Mouse (Mus musculus) large intestine, adult 2 months (tissue): ENCODE measurements around the gene 2700081O15Rik. TPM values are rescaled to one million over a fixed set of nuclear protein-coding genes. Genes with fewer than 3 reads are reported as not detected.
"Not testable (repeated sequence)": the region's sequence is repeated elsewhere in the genome, so short reads cannot be mapped to it uniquely, and the experiment has no call there.

Source experiments
- DNase-seq: peaks from one replicate; pipeline ENCODE4 v3.0.0-alpha.2; 2012; ENCODE audit warnings: low read depth, low spot score
- WGBS: fragments of 180-500 bp; shearing (Covaris S2); methylation state at CpG from one replicate; pipeline ENCODE4 v1.1.7; 2018; 5-methylcytosine and 5-hydroxymethylcytosine counted together
- polyA plus RNA-seq: library from polyadenylated mRNA; depleted of rRNA; stranded (reverse); fragments of >200 nt; gene quantifications from 2 replicates; pipeline ENCODE4 v1.2.3, GENCODE M21; 2012; rRNA removed

2700081O15Rik gene
- 4.4 and 6.4 TPM in 2 replicates for polyA plus RNA-seq

DNA sequence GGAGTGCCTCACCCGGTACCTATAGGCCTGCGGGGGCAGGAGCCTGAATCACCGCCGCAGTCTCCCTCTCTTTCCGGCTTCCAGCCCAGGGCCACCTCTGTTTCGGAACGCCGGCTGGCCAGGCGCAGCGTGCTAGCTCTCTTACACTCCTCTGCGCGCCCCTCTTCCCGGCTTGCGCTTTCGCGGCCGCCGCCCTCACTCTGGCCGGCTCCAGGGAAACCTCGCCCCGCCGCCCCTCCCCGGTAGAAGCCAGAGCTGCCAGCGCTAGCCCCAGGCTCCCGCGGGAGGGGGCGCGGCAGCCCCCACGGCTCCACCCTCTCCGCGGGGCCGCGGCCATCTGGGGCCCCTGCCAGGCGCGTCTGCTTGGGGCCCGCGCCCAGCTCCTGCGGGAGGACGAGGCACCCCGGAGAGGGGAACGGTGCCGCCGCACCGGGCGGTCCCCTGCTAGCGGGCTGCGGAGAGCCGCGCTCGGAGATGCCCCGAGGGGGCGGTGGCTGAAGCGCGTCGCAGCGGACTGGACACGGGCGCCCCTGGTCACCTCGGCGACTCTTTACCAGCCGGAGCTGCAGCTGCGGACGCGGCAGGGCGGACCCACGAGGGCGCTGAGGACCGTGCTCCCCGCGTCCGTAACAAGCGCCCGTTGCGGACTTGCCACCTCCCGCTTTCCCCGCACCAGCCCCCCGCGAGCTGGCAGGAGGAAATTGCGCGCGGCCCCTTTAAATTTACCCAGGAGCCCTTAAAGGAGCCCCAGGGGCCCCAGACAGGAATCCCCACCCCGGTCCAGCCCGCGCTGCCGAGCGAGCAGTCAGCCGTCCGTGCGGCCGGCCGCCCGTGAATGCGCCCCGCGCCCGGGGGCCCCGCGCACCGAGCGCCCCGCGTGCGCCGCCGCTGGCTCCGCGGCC, at the start of gene 2700081O15Rik:
Gene 2700081O15Rik, plus strand, starts transcription at position 792 of the 902 bp plus-strand sequence.
- DNase-seq, result no peak
- WGBS, result under 1% methylated on average over 104 of the region's 107 CpGs

DNA sequence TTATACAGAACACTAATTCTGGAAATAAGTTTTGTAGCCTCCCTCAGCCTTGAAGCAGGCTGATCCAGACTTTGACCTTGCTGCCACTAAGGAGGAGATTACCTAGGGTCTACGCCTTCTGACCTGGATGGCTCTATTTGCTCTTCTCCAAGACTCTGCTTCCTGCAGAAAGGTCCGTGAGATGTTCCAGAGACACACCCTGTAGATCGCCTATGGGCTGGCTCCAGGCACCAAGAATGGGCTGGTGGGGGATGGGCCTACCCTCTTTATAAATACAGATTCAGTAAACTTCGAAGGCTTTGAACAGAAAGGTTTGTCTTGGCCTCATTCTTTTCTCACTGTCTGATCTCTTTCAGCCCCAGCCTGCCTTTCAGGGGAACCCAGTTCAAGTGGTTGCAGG, 48.0 kb upstream of the 2700081O15Rik start:
- not testable (repeated sequence) for DNase-seq
- 37% methylated on average over 4 of the region's 4 CpGs for WGBS

DNA sequence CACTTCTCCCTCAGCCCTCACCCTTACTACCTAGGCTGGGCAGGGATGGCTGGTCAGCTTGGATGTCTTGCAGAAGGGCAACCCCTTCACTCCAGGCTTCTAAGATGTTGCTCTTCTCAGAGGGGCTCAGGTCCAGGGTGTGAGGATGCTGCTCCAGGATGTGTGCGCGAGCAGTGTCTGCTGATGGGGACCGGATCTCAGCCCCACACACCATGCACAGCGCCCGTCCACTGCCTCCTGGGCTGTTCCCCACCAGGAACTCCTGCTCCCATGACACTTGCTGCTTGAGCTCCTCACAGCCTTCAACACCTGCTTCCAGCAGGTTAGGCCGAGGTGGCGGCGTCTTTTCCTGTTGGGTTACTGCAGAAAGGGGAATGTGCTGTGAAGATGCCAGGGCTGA, 42.9 kb upstream of the 2700081O15Rik start:
- no peak for DNase-seq
- WGBS, result 95% methylated on average over 8 of the region's 8 CpGs

DNA sequence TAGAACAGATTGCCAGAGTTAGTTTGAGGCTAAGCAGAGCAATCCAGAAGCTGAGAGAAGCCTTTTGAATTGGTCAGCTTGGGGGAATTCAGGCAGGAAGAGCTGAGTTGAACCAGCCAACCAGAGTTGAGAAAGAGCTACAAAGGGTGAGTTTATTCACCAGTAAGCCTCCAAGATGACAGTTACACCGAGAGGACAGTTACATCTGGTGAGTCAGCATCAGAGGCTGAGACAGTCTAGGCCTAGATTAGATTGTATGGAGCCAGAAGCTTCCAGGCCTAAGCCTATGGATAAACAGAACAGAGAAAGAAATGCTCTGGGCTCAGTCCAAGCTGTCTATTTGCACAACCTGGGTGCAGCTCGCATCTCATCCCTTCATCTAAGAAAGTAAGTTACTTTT, 39.8 kb upstream of the 2700081O15Rik start:
- 56% methylated on average over 2 of the region's 2 CpGs for WGBS
- DNase-seq, result no peak

GRCm38 (mm10) chr19:7381906-7382247, 35.5 kb upstream of the 2700081O15Rik start:
- no peak for DNase-seq
- WGBS, result 5% methylated on average over 8 of the region's 8 CpGs

DNA sequence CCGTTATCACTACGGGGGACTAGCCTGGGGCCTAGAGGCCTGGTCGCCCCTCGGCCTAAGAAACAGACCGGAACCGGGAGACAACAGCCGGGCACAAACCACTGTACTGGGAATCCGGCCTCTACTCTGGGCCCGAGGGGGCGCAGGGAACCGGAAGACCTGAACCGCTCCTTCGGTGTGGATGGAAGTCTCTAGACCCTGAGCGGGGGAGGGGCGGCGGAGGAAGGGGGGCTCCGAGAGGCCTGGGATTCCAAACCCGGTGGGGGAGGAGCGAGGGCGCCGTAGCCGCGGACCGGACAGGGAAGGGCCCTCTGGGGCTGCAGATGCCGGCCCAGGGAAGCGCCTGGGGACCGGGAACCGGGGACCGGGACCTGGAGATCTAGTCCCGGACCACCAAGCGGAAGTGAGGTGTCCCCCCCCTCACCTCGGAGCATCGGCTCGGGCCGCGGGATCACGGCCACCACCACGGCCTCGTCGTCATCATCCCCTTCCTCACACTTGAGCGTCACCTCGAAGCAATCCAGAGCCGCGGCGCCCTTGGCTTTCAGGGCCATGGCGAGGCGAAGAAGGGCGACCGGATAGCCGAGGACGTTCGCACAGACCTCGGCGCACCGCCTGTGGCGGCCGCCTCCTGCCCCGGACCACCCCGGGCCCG, 35.0 kb upstream of the 2700081O15Rik start:
- under 1% methylated on average over 60 of the region's 60 CpGs for whole genome bisulfite sequencing
- DNase-seq, result no peak

- peak; percentile 64 for DNase-seq
- 4% methylated on average over 52 of the region's 52 CpGs for WGBS
Observed at GRCm38 (mm10) chr19:7382903-7383865, 34.2 kb upstream of the 2700081O15Rik start, which contains the start of gene Spindoc. Gene Spindoc, minus strand, starts transcription at chr19:7382994.

DNA sequence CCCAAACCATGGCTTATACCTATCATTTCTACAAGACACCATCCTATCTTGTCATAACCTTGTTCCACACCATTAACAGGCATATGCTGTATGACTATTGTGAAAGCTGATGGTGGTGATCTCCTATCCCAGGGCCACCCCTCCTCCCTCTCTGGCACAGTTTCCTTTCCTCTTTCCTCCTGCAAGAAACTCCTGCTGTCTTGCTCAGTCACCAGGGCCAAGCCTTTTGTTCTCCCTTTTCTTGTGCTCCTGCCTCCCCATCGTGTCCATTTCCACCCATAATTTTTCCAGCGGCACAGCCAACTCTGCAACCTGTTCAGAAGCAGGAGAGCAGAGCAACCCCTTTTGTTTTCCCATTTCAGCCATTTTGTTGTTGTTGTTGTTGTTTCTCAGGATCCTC, 31.4 kb upstream of the 2700081O15Rik start:
- WGBS, result 87% methylated on average over 2 of the region's 2 CpGs
- DNase-seq, result no peak

- 82% methylated on average over 6 of the region's 6 CpGs for WGBS
- no peak for DNase-seq
Observed at GRCm38 (mm10) chr19:7388488-7388887, 28.9 kb upstream of the 2700081O15Rik start.

DNA sequence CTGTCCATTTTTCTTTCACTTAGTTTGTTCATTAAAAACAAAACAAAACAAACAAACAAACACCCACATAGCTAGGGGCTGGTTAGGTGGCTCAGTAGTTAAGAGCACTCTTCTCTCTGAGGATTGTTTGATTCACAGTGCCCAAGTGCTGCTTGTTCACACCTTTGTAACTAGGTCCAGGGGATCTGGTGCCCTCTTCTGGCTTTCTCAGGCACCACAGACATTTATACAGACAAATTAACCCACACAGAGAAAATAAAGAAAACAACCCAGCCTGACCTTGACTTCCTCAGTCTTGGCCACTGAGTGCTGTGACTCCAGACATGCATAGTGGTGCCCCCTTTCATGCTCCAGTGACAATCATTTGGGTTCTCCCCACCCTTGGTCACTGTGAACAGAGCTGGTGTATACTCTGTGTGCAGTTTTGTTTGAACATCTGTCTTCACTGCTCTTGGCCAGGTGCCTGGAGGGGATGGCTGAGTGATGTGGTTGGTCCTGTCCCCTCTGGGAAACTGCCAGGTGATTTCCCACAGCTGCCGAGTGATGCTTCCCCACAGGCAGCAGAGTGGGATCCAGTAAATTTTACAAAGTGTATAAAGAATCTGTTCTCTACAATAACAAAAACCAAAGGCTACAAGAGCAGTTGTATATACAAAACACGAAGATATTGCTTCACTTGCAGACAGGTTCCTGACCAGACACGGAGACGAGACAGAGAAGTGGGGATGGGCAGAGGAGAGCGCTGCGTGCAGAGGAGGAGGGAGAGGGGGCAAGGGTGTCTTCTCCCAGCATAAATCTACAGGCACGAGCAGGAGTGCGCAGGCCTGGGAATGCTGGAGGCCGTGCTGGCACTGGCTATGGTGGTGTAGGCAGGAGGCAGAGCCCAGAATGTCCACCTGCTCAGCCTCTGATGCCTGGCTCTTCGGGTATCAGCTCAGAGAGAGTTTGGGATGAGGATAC, 20.3 kb upstream of the 2700081O15Rik start:
- not testable (repeated sequence) for DNase-seq

GRCm38 (mm10) chr19:7398898-7399297, 18.5 kb upstream of the 2700081O15Rik start:
- 31% methylated on average over 24 of the region's 24 CpGs for WGBS
- DNase-seq, result not testable (repeated sequence)

More for the DNA sequence above, 20.3 kb upstream of the 2700081O15Rik start:
- WGBS, result 53% methylated on average over 10 of the region's 10 CpGs

DNA sequence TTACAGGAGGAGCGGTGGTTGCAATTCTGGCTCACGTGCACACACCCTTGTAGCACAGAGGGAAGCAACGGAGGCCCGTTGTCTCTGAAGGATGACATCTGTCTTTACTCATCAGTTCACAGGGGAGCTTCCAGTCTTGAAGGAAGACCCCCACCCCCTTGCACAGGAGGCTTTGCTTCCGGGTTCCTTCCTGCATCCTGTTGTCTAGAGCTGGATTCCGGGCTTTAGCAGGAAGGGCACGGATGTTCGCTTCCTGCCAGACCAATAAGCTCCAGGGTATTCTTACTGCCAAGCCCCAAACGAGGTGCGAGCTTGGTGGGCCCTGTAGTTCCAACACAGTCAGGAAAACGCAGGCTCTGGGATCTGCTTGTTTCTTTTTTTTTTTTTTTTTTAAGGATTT, 16.8 kb upstream of the 2700081O15Rik start:
- no peak for DNase-seq
- WGBS, result 79% methylated on average over 11 of the region's 11 CpGs

GRCm38 (mm10) chr19:7404623-7405229, 12.7 kb upstream of the 2700081O15Rik start:
- no peak for DNase-seq
- 51% methylated on average over 9 of the region's 9 CpGs for WGBS

- DNase-seq, result no peak
- 42% methylated on average over 2 of the region's 2 CpGs for WGBS
Observed at GRCm38 (mm10) chr19:7412361-7412760, 5.1 kb upstream of the 2700081O15Rik start.

- WGBS, result 50% methylated on average over 22 of the region's 22 CpGs
- no peak for DNase-seq
Observed at GRCm38 (mm10) chr19:7415916-7416833, 1.2 kb upstream of the 2700081O15Rik start.

- WGBS, result 1% methylated on average over 56 of the region's 59 CpGs
Observed at GRCm38 (mm10) chr19:7417911-7418849, 755 bp downstream of the 2700081O15Rik start.

More at GRCm38 (mm10) chr19:7417911-7418849, 755 bp downstream of the 2700081O15Rik start:
- no peak for DNase-seq
